Mouse (Mus musculus) G1E (cell line): ENCODE measurements around the gene Sec14l5.
"Not testable (repeated sequence)": the region's sequence is repeated elsewhere in the genome, so short reads cannot be mapped to it uniquely, and the experiment has no call there.

Experiments used
- CTCF ChIP-seq: IDR thresholded peaks from 2 replicates; pipeline ENCODE4 v1.5.1; 2012; ENCODE audit warnings: low read depth, low read length, inconsistent platforms, mixed read lengths
- GATA1 ChIP-seq: IDR thresholded peaks from 2 replicates; pipeline ENCODE4 v1.6.1; 2012; ENCODE audit warnings: borderline replicate concordance, low read length, inconsistent platforms, mixed read lengths
- GATA2 ChIP-seq: IDR thresholded peaks from 2 replicates; pipeline ENCODE4 v1.6.1; 2012; ENCODE audit warnings: low read depth, low read length, inconsistent platforms, borderline replicate concordance

DNA sequence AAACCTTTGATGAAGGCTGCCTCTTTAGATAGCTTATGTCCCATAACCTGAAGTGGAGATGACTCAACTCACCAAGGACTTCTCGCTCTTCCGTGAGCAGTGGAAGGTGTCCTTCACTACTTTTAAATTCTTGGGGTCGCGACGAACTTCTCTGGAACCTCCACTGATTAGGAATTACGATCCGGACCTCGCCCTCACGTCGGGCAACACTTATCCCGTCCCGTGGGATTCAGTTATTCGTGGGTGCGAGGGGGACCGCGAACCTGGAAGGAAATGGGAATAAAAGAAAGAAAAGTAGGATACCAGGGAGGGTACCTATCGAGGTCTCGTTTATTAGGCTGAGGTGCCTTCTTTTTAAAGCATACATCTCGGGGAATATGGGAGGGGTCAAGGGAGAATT is 80.6 kb downstream of the Sec14l5 start:
- TF ChIP-seq GATA1, CTCF, GATA2: not testable (repeated sequence)
